Mouse (Mus musculus) brain, embryonic 14.5 days (tissue): Measurements from ENCODE around the gene Apoe.

Experiments
- CTCF ChIP-seq: fragments of 200-500 bp; IDR thresholded peaks from 2 replicates; pipeline ENCODE4 v1.5.1; 2012; ENCODE audit warnings: inconsistent platforms, mild to moderate bottlenecking, moderate library complexity, borderline replicate concordance; ENCODE audit not compliant: insufficient read depth, insufficient read length; ENCODE audit errors: extremely low read depth
- POLR2A ChIP-seq: fragments of 200-500 bp; IDR thresholded peaks from 2 replicates; pipeline ENCODE4 v1.6.1; 2012; ENCODE audit warnings: mild to moderate bottlenecking, inconsistent platforms, borderline replicate concordance; ENCODE audit not compliant: poor library complexity, insufficient read depth, insufficient read length, severe bottlenecking; ENCODE audit errors: extremely low read depth

DNA sequence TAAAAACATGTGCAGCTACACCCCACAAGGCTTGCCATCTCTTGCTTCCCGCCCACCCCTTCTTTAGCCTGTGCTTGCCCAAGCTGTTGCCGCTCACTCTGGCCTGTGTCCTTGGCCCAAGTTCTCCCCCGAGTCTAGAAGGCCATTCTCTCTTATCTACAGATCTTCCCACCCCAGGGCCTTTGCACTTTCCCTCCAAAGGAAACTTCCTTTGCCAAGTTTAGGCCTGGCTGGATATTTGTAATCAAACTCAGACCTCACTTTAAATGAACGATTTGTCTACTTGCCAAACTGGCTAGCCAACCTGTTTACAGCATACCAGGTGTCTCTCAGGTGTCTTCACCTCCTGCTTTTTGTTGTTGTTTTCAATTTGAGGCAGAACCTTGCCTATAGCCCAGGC lies 8.1 kb downstream of the Apoe start:
- TF ChIP-seq CTCF (no peak), POLR2A (no peak)
